Mouse (Mus musculus): ENCODE measurements around the gene Ddx5.

DNA sequence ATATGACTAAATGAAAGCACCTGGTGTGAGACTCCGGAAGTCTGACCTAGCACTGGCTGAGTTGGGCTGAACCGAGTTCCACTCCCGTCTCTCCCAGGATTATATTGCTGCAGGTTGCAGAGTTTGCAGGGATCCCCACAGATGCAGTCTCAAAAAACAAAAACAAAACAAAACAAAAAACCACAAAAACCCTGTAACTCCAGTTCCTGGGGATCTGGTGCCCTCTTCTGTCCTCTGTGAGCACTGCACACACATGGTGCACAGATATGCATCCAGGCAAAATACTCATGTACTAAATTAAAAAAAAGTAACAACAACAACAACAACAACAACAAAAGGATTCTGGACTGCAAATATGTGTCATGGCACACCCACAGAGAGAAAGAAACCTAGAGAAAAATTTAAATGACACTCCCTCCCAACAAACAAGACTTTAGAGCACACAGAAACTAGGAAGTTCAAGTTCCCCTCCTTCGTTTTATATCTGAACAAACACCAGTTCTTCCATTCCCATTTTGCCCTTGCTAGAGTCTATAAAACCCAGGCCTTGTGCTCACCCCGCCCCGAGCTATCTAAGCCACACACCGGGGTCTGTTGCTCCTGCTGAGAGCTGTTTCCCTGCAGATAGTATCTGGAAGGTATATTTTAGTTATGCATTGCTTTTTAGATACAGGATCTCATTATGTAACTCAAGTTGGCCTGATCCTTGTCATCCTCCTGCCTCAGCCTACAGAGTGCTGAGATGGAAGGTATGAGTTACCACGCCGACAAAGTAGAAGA, 18.6 kb downstream of the Ddx5 start:
- TF ChIP-seq USF1 (IDR thresholded peaks at IDR 0.05; ENCODE audit: low read depth) (no peak), MAX (IDR thresholded peaks at IDR 0.05) (no peak), CTCF (IDR thresholded peaks at IDR 0.05; ENCODE audit: control insufficient read depth, insufficient read depth, insufficient read length) (no peak), FOSL1 (IDR thresholded peaks at IDR 0.05; ENCODE audit: insufficient read depth, low read length, poor library complexity, severe bottlenecking) (no peak), MYOG (IDR thresholded peaks at IDR 0.05; ENCODE audit: control insufficient read depth, extremely low read depth, insufficient read length) (no peak), MYOD1 (IDR thresholded peaks at IDR 0.05; ENCODE audit: control insufficient read depth, insufficient read length, low read depth) (no peak)
